Mouse (Mus musculus) NIH3T3 (cell line): ENCODE measurements around the gene Pold4.

Source experiments
- DNase-seq: peaks from one replicate; pipeline ENCODE4 v3.0.0-alpha.2; 2012; ENCODE audit warnings: low read depth

Gene Pold4

GRCm38 (mm10) chr19:4268566-4269361 lies 37.1 kb downstream of the Pold4 start, which contains the start of gene Ssh3:
Gene Ssh3, minus strand, starts transcription at chr19:4269180.
- no peak for DNase-seq

- DNase-seq = no peak
These were observed 38.5 kb downstream of the Pold4 start for GRCm38 (mm10) chr19:4270187-4270586.

- DNase-seq = no peak
These were observed 39.3 kb downstream of the Pold4 start for GRCm38 (mm10) chr19:4270972-4271371.

- DNase-seq = peak; percentile 59
These were observed 47.8 kb downstream of the Pold4 start for GRCm38 (mm10) chr19:4279487-4279886.

- DNase-seq = no peak
These were observed 48.7 kb downstream of the Pold4 start for GRCm38 (mm10) chr19:4280425-4280824.

- peak; percentile 96 for DNase-seq
These were observed 51.3 kb downstream of the Pold4 start, which contains the start of gene Ankrd13d for GRCm38 (mm10) chr19:4282898-4283553. Gene Ankrd13d, minus strand, starts transcription at chr19:4283137.
